Mouse (Mus musculus) neutrophil, adult 65 days (primary cell): ENCODE data around the gene Ubr7. TPM values are rescaled to one million over a fixed set of nuclear protein-coding genes. Genes with fewer than 3 reads are reported as not detected.

Experiments
- total RNA-seq: library from RNA; stranded (reverse); gene quantifications from 2 replicates; pipeline ENCODE4 v1.2.4, GENCODE M21; 2023

The Ubr7 gene
- 12.0 and 16.0 TPM in 2 replicates for total RNA-seq

GRCm38 (mm10) chr12:102757689-102758402 is at the start of gene Ubr7, which contains the start of the genes Gm28051 and Gon7:
TSS of gene Ubr7 (plus strand) at chr12:102757967.
TSS of gene Gm28051 (minus strand) at chr12:102757765.
TSS of gene Gon7 (minus strand) at chr12:102757803.

DNA sequence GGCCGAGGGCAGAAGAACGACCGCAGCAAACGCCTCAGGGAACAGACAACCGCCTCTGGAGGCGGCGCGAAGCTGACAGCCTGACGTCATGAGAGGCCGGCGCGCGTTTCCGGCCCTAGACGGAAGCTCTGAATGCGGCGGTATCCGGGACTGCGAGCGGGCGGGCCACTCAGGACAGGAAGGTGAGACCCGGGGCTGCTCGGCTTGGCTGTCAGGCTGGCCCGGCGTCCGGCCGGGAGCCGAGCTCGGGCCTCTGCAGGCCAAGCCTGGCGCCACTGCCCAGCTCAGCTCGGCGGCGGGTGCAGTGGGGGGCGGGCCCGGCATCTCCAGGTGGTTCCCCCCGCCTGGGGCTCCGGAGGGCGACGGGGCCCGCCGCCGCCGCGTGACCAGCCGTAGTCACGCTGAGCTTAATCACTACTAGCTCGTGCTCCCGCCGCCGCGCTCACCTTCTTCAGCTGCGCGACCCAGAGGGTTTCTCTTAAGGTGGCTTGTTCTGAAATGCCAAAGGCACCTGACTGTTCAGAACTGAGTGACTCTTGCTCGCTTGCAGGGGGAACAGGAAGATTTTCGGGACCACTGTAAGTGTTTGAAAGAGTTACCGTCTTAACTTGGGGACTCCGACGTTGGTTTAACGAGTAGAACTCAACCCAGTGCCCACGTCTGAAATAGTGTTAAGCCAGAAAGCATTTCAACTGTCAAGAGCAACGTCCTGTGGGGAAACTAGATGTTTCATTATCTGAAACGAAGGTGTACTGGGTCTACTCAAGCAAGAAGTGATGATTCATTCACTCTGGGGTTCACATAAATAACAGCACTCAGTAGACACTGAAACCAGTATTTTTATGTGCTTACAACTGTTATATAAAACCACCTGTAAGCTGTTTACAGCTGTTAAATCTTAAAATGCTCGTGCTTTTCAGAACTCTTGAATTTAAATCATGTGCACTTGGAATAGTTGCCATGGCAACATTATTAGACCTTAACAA is 13.9 kb upstream of the Ubr7 start, which contains the start of the genes Moap1 and Tmem251:
Moap1 (minus strand) TSS at position 73 of the 986 bp plus-strand sequence.
Tmem251 (plus strand) TSS at position 174 of the 986 bp plus-strand sequence.

GRCm38 (mm10) chr12:102758403-102758756 is 613 bp downstream of the Ubr7 start, which contains the start of gene Gm20604:
TSS of gene Gm20604 (minus strand) at chr12:102758672.

Other genes with a start within 250 kb of the Ubr7 start
- gene Chga, start 203.0 kb upstream of the Ubr7 start, total RNA-seq = not detected in 2 replicates
- 35.4 and 38.4 TPM in 2 replicates for gene Itpk1, start 53.0 kb upstream of the Ubr7 start, total RNA-seq
- 9.1 and 14.4 TPM in 2 replicates for gene Moap1, start 14.3 kb upstream of the Ubr7 start, total RNA-seq
- gene Tmem251, start 14.2 kb upstream of the Ubr7 start, total RNA-seq = 22.0 and 22.3 TPM in 2 replicates
- gene Gm28051, start 202 bp upstream of the Ubr7 start, total RNA-seq = not detected in 2 replicates
- 22.1 and 24.6 TPM in 2 replicates for gene Gon7, start 164 bp upstream of the Ubr7 start, total RNA-seq
- 7.6 and 8.6 TPM in 2 replicates for gene Gm20604, start 705 bp downstream of the Ubr7 start, total RNA-seq
- 34.9 and 50.3 TPM in 2 replicates for gene Btbd7, start 120.5 kb downstream of the Ubr7 start, total RNA-seq
- gene Cox8c, start 141.3 kb downstream of the Ubr7 start, total RNA-seq = not detected in 2 replicates
- gene Unc79, start 190.9 kb downstream of the Ubr7 start, total RNA-seq = not detected in 2 replicates